Mouse (Mus musculus): ENCODE measurements around the gene Vdr.
A peak's percentile ranks its signal among the peaks of the same experiment; 100 is the strongest.
"Not testable (repeated sequence)": the region's sequence is repeated elsewhere in the genome, so short reads cannot be mapped to it uniquely, and the experiment has no call there.

The Vdr gene

GRCm38 (mm10) chr15:97878696-97879328 is 31.6 kb downstream of the Vdr start:
- DNase-seq: no peak

GRCm38 (mm10) chr15:97875784-97876183 is 34.6 kb downstream of the Vdr start:
- DNase-seq: no peak

GRCm38 (mm10) chr15:97873717-97874116 is 36.7 kb downstream of the Vdr start:
- no peak for DNase-seq

GRCm38 (mm10) chr15:97872161-97872560 is 38.3 kb downstream of the Vdr start:
- no peak for DNase-seq

- DNase-seq: no peak
Observed at GRCm38 (mm10) chr15:97871055-97872030, 39.1 kb downstream of the Vdr start.

- not testable (repeated sequence) for DNase-seq
Observed at GRCm38 (mm10) chr15:97870116-97870515, 40.3 kb downstream of the Vdr start.

GRCm38 (mm10) chr15:97868985-97869384 is 41.4 kb downstream of the Vdr start:
- DNase-seq: no peak

- DNase-seq: no peak
Observed at GRCm38 (mm10) chr15:97865988-97866387, 44.4 kb downstream of the Vdr start.

- DNase-seq: no peak
Observed at GRCm38 (mm10) chr15:97865175-97865574, 45.3 kb downstream of the Vdr start.

GRCm38 (mm10) chr15:97864361-97865045 is 45.9 kb downstream of the Vdr start:
- DNase-seq: no peak

GRCm38 (mm10) chr15:97863494-97863881 is 46.9 kb downstream of the Vdr start:
- DNase-seq: no peak

- no peak for DNase-seq
Observed at GRCm38 (mm10) chr15:97862881-97863493, 47.4 kb downstream of the Vdr start.

- no peak for DNase-seq
Observed at GRCm38 (mm10) chr15:97860353-97860752, 50.1 kb downstream of the Vdr start.

- no peak for DNase-seq
Observed at GRCm38 (mm10) chr15:97858431-97858830, 52.0 kb downstream of the Vdr start.

GRCm38 (mm10) chr15:97854551-97854950 is 55.9 kb downstream of the Vdr start:
- no peak for DNase-seq

- DNase-seq: no peak
Observed at GRCm38 (mm10) chr15:97854059-97854458, 56.4 kb downstream of the Vdr start.

GRCm38 (mm10) chr15:97852291-97852690 is 58.1 kb downstream of the Vdr start:
- DNase-seq: no peak

- DNase-seq: no peak
Observed at GRCm38 (mm10) chr15:97851011-97851410, 59.4 kb downstream of the Vdr start.

GRCm38 (mm10) chr15:97850441-97850840 is 60.0 kb downstream of the Vdr start:
- peak in 1 of 2 experiments; percentile 33 for DNase-seq

GRCm38 (mm10) chr15:97849116-97849911 is 61.1 kb downstream of the Vdr start:
- DNase-seq: peak; percentile 85 to 89

- DNase-seq: no peak
Observed at GRCm38 (mm10) chr15:97847866-97848265, 62.6 kb downstream of the Vdr start.

- no peak for DNase-seq
Observed at GRCm38 (mm10) chr15:97847285-97847684, 63.1 kb downstream of the Vdr start.

Data from cerebellum, postnatal 25 days (tissue).